Mouse (Mus musculus) forebrain, embryonic 10.5 days (tissue): ENCODE measurements at regions not wholly inside any gene's neighbourhood (a gene's known extent, or its start where the extent isn't known, plus 50 kb on each side); places are given as distances from the start of the nearest gene placed in this dataset.
A peak's percentile ranks its signal among the peaks of the same experiment; 100 is the strongest.

Source experiments
- DNase-seq: peaks from one replicate; pipeline ENCODE4 v3.0.0-alpha.2; 2017; ENCODE audit warnings: low spot score; ENCODE audit errors: extremely low spot score
- H3K27ac ChIP-seq: fragments of 300-500 bp; sonication (generic); 2 replicates; pipeline ENCODE4 v1.5.1; 2016; ENCODE audit warnings: mild to moderate bottlenecking
- H3K27me3 ChIP-seq: fragments of 300-500 bp; sonication (generic); 2 replicates; pipeline ENCODE4 v1.6.1; 2016; ENCODE audit warnings: mild to moderate bottlenecking; ENCODE audit not compliant: poor library complexity, severe bottlenecking
- H3K36me3 ChIP-seq: fragments of 300-500 bp; sonication (generic); replicated peaks from 2 replicates; pipeline ENCODE4 v1.6.1; 2016; ENCODE audit warnings: mild to moderate bottlenecking, moderate library complexity
- H3K4me1 ChIP-seq: fragments of 300-500 bp; sonication (generic); 2 replicates; pipeline ENCODE4 v1.6.1; 2016
- H3K4me3 ChIP-seq: fragments of 300-500 bp; sonication (generic); 2 replicates; pipeline ENCODE4 v1.5.1; 2016; ENCODE audit warnings: mild to moderate bottlenecking, moderate library complexity
- H3K9me3 ChIP-seq: fragments of 300-500 bp; sonication (generic); 2 replicates; pipeline ENCODE4 v1.6.1; 2016; ENCODE audit warnings: mild to moderate bottlenecking, moderate library complexity
- WGBS: fragments of 180-500 bp; shearing (Covaris S2); methylation state at CpG from one replicate; pipeline ENCODE4 v1.1.7; 2016; 5-methylcytosine and 5-hydroxymethylcytosine counted together

DNA sequence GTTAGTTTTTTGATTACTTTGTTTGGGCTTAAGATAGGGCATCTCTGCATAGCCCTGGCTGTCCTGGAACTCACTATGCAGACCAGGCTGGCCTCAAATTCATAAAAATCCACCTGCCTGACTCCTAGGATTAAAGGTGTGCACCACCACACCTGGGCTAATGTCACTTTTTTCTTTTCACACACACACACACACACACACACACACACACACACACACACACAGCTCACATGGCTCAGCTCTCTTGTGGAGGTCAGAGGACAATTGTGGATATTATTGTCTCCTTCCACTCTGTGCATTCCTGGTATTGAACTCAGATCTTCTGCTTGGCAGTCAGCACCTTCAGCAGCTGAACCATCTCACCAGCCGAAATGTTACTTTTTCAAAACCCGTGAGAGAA lies 110.5 kb upstream of the Egln3 start:
- 67% methylated on average over 2 of the region's 2 CpGs for WGBS
- H3K4me3 ChIP-seq: no peak overlapping the region
- H3K4me1 ChIP-seq: peaks cover 39% of the 10 kb centered on the region
- no peaks in the 10 kb centered on the region for H3K36me3 ChIP-seq
- H3K27ac ChIP-seq: no peak overlapping the region
- H3K27me3 ChIP-seq: peaks cover 72% of the 10 kb centered on the region
- no peak for DNase-seq
- no peaks in the 10 kb centered on the region for H3K9me3 ChIP-seq

DNA sequence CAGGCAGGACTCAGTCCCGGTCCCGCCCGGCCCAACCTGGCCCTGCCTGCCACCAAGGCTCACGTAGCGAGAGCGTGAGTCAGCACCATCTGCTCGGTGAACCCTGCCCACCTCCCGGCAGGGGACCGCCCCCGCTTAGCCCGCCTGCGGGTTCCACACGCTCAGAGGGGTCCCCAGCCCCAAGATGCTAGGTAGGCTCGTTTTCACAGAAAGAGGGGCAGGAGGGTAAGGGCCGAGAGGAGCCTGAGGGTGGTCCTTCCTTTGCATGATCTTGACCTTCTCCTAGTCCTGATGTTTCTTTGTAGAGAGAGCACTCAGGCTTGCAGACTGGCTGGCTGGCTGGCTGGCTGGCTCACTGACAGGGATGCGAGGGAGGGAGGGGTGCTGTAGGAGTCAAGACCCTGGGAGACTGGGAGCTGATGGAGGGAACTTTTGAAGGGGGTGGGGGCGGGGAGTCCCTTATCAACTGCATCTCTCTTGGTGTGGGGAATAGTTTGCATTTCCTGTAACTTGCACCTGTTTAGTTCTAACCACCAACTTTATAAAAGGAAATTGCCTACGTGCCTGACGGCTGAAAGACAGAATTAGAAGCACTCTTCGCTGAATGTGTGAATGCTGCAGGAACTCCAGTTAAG lies 109.7 kb upstream of the Egln3 start:
- Histone ChIP-seq H3K27me3 (peaks cover 72% of the 10 kb centered on the region), H3K27ac (peak overlapping the region; percentile 84), H3K9me3 (no peaks in the 10 kb centered on the region), H3K4me1 (peaks cover 39% of the 10 kb centered on the region), H3K4me3 (peak overlapping the region; percentile 55), H3K36me3 (no peaks in the 10 kb centered on the region)
- peak; percentile 68 for DNase-seq
- 0% methylated on average over 20 of the region's 20 CpGs for WGBS

DNA sequence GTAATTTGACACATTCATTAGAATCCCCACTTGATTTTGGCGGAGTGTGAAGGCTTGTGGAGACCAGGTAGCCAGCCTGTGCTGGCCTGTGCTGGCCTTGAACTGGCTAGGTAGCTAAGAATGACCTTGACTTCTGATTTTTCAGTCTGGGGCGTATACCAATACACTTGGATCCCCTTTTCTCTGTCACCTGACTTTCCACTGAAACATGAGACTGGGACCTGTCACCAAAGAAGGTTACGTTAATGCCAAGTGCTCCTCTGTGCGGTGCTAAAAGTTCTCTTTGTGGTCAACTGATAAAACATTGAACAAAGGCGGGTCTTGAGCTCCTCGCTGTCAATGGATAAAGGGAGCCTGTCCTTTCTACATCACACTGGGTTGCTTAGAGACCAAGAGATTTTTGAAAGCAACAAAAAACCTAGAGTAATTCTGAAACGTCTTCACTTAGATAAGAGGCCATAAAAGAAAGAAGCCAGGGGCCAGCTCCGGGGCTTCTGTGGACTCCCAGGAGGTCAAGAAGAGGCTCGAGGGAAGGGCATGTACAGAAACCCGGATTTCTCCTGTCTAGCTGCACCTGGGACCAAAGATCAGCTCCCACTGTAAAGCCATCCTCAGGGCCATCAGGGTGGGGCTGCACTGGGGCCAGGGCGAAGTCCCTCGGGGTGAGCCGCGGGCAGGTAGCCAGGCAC lies 109.0 kb upstream of the Egln3 start:
- peaks cover 72% of the 10 kb centered on the region for H3K27me3 ChIP-seq
- no peak for DNase-seq

DNA sequence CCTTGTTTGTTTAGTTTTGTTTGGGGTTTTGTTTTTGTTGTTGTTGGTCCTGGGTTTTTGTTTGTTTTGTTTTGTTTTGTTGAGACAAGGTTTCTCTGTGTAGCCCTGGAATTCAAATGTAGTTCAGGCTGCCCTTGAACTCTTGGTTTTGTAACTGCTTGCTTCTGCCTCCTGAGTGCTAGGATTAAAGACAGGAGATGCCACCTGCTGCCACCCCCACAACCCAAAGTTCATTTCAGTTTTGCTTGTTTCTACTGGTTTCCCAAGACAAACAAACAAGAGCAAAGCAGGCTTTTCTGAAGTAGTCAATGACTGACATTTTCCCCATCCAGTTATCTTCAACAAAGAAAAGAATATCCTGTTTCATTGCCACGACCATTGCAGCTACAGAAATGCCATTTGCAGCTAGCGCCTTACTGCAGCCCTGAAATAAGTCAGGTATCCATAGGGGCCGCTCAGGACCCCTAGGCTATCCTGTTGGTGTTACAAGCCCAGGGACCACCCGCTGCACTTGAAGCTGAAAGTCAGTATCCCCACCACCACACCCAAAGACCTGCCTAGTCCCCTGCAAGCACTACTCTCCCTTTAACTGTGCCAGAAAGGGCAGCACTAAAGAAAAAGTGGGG lies 108.3 kb upstream of the Egln3 start:
- Histone ChIP-seq H3K9me3 (no peaks in the 10 kb centered on the region), H3K4me3 (no peak overlapping the region), H3K4me1 (peaks cover 35% of the 10 kb centered on the region), H3K27ac (no peak overlapping the region), H3K27me3 (peaks cover 69% of the 10 kb centered on the region), H3K36me3 (no peaks in the 10 kb centered on the region)
- WGBS: 44% methylated on average over 4 of the region's 4 CpGs
- DNase-seq: no peak

More for the DNA sequence above, 109.0 kb upstream of the Egln3 start:
- Histone ChIP-seq H3K36me3 (no peaks in the 10 kb centered on the region), H3K4me1 (peaks cover 39% of the 10 kb centered on the region), H3K4me3 (peak overlapping the region; percentile 55), H3K9me3 (no peaks in the 10 kb centered on the region), H3K27ac (peak overlapping the region; percentile 84)
- WGBS: 11% methylated on average over 14 of the region's 14 CpGs

DNA sequence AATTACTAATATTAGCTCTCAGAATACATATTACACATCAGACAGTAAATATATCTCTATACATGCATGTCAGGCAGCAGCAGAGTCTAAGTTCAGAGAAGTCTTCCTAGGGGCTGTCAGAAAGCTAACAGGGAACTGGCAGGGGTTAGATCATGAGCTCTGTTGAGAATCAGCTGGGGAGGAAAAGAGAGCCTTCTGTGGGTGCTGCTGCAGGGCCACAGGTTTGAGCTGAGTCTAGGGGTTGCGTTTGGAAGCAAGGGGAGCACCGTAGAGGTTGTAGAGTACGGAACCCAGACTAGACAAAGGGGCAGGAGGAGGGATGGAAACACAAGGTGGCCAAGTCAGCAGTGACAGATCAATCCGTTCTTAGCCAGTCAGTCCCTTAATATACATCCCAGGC lies 106.2 kb upstream of the Egln3 start:
- Histone ChIP-seq H3K9me3 (no peaks in the 10 kb centered on the region), H3K4me3 (no peak overlapping the region), H3K4me1 (peaks cover 29% of the 10 kb centered on the region), H3K36me3 (no peaks in the 10 kb centered on the region), H3K27ac (no peak overlapping the region), H3K27me3 (peaks cover 48% of the 10 kb centered on the region)
- DNase-seq: no peak
- 78% methylated on average over 4 of the region's 4 CpGs for WGBS

DNA sequence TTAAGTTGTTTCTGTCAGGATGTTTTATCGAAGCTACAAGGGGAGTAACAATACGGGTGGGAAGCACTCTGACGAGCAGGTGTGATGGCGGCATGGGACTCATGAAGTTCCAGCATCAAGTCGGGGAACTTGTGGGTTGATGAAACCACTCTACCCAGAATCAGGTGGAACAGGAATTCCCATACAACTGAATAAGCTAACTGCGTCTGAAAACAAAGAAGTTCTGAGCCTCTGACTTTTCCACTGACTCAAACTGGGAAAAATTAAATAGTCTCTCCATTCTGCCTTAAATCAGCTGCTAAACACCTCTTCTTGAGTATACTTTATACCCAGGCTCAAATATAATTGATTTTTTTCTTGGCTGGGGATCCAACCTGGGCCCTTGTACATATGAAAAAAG lies 105.6 kb upstream of the Egln3 start:
- Histone ChIP-seq H3K4me3 (no peak overlapping the region), H3K36me3 (no peaks in the 10 kb centered on the region), H3K4me1 (peaks cover 27% of the 10 kb centered on the region), H3K27ac (no peak overlapping the region), H3K27me3 (peaks cover 41% of the 10 kb centered on the region), H3K9me3 (no peaks in the 10 kb centered on the region)
- no peak for DNase-seq
- WGBS: 93% methylated on average over 6 of the region's 6 CpGs

DNA sequence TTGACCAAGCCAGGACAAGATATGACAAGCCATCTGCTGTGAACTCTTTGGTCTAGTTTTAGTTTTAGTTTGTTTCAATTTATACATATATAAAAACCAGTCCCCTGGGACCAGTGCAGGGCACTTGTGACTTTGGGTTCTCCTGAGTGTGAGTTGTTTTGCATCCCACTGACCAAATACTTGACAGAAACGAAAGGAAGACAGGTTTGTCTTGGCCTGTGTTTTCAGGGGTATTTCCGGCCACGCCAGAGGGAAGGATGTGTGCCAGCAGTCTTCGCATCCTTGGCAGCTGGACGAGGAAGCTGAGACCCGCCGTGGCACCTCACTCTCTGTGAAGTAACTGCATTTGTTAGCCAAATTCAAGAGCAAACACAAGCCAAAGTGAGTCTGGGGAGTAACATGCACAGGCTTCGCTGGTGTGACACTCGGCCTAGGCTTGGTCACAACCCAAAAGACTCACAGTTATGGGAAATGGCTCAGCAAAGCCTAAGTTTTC lies 101.5 kb upstream of the Egln3 start:
- DNase-seq: no peak
- H3K4me1 ChIP-seq: no peaks in the 10 kb centered on the region
- WGBS: 89% methylated on average over 9 of the region's 9 CpGs
- no peaks in the 10 kb centered on the region for H3K9me3 ChIP-seq
- H3K27me3 ChIP-seq: peaks cover 5% of the 10 kb centered on the region; the same call in 1 of the 2 replicates
- no peak overlapping the region for H3K27ac ChIP-seq
- no peak overlapping the region for H3K4me3 ChIP-seq
- no peaks in the 10 kb centered on the region for H3K36me3 ChIP-seq

DNA sequence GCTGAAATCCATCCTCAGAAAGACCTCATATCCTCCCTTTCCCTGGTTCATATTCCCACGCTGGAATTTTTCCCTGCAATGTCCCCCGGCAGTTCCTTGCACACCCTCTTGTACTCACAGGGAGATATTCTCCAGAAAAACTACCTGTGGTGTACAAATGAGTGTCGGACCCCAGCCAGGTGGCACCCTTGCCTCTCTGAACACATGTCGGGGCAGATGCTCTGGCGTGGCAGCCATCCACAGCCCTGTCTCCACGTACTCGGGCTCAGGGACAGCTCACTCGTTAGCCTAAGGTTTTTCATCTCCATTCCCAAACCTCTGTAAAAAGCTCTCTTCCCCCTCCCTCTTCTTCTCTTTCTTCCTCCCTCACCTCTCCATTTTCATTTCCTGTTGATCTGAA lies 100.1 kb upstream of the Egln3 start:
- no peak overlapping the region for H3K27ac ChIP-seq
- 91% methylated on average over 8 of the region's 8 CpGs for WGBS
- H3K4me1 ChIP-seq: 0 out of 2 replicates have a peak, but pooled peaks cover 5% of the 10 kb centered on the region
- no peaks in the 10 kb centered on the region for H3K9me3 ChIP-seq
- H3K4me3 ChIP-seq: no peak overlapping the region
- H3K36me3 ChIP-seq: no peaks in the 10 kb centered on the region
- DNase-seq: peak; percentile 10
- no peaks in the 10 kb centered on the region for H3K27me3 ChIP-seq

DNA sequence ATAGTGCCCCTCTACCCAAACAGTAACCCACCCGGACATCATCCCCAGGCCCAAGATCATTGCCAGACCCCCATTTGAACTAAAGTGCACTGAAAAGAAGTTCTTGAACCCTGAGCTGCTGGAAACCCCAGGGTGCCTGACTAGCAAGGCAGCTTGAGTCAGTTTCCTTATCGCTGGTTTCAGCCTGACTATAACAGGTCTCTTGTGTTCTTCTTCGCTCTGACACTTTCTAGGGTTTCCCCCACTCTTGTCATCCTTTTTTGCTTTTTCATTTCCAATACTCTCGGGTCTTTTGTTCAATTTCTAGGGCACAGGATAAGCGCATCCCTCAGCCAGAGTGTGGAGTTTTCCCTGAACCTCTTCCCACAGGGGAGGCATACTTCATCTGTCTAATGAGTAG lies 95.8 kb upstream of the Egln3 start:
- Histone ChIP-seq H3K36me3 (no peaks in the 10 kb centered on the region), H3K27ac (no peak overlapping the region), H3K9me3 (no peaks in the 10 kb centered on the region), H3K4me3 (no peak overlapping the region), H3K4me1 (0 out of 2 replicates have a peak, but pooled peaks cover 5% of the 10 kb centered on the region), H3K27me3 (no peaks in the 10 kb centered on the region)
- WGBS: 69% methylated on average over 5 of the region's 5 CpGs
- peak; percentile 11 for DNase-seq

DNA sequence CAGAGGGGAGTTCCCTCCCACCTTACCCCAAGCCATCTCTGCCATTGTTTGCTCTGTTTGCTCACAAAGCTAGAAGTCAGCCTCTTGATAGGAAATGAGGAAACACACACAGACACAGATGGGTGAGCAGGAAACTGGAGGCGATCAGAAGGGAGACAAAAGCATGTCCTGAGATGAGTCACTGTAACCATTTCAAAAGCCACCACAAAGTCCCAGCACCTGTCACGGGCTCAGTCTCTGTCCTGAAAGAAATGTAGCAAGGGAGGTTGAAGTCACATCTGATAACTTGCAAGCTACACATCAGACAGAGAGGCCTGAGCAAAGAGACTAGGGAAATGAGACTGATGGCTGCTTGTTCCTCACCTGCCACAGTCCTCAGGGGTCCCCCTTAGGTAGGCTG lies 89.6 kb upstream of the Egln3 start:
- Histone ChIP-seq H3K36me3 (no peaks in the 10 kb centered on the region), H3K27ac (0 out of 2 replicates have a peak overlapping the region, but pooled peaks have one; percentile 11), H3K9me3 (no peaks in the 10 kb centered on the region), H3K4me3 (no peak overlapping the region), H3K27me3 (no peaks in the 10 kb centered on the region), H3K4me1 (peaks cover 11% of the 10 kb centered on the region)
- 77% methylated on average over 2 of the region's 2 CpGs for WGBS
- peak; percentile 8 for DNase-seq

DNA sequence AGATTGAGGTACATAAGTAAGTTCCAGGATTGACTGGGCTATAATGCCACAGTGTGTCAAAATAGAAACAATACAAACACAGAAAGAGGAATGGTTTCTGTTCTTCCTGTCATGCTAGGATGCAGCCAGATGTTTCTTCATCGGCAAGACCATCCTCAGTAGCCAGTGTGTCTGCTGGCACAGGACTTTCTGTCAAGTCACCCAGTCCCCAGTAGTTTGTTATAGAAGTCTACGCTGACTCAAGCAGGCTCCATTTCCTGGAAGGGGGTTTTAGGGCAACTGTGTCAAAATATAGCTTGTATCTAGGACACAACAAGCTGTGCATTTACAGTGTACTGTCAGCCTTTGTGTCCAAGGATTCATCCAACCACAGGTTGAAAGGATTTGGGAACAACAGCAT lies 86.7 kb upstream of the Egln3 start:
- no peaks in the 10 kb centered on the region for H3K36me3 ChIP-seq
- H3K4me1 ChIP-seq: peaks cover 30% of the 10 kb centered on the region
- WGBS: 91% methylated on average over 2 of the region's 2 CpGs
- H3K4me3 ChIP-seq: no peak overlapping the region
- peak; percentile 5 for DNase-seq
- H3K9me3 ChIP-seq: no peaks in the 10 kb centered on the region
- H3K27ac ChIP-seq: no peak overlapping the region
- no peaks in the 10 kb centered on the region for H3K27me3 ChIP-seq

DNA sequence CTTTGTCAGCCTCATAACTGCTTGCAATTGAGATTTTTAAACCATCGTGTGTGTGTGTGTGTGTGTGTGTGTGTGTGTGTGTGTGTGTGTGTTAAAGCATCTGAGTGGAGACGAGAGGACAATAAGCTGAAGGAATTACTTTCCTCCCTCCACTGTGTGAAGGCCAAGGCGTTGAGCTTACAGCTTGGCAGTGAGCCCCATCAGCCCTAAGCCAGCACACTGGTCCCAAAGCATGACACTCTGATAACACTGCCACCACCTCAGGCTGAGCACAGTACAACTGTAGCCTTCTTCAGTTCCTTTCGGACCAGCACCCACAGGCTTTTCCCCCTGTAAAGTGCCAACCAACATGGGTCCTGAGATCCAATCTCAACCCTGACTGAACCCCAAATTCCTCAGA lies 85.1 kb upstream of the Egln3 start:
- H3K27me3 ChIP-seq: no peaks in the 10 kb centered on the region
- peak overlapping the region; percentile 71 for H3K27ac ChIP-seq
- H3K9me3 ChIP-seq: no peaks in the 10 kb centered on the region
- H3K4me3 ChIP-seq: no peak overlapping the region
- 86% methylated on average over 4 of the region's 4 CpGs for WGBS
- H3K36me3 ChIP-seq: no peaks in the 10 kb centered on the region
- peaks cover 35% of the 10 kb centered on the region for H3K4me1 ChIP-seq
- peak; percentile 14 for DNase-seq

DNA sequence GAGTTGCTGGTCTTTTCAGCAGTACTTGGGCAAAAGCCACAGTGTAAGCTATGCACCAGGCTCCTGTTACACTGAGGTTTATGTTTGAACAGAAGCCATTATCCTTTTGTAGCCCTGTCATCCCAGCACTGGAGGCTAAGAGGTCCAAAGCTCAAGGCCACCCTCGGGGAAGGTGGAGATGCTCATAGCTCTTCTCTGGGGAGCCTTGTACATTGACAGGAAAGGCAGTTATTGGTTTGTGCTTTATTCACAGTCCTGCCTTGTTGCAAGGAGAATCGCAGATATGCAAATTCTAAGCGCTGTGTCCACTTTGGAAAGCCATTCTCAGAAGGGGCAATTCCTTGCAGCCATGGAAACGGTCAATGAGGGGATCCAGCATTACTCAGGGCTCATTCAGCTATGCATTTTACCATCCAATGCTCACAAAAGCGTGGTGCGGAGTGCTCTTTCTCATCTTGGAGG lies 84.4 kb upstream of the Egln3 start:
- Histone ChIP-seq H3K36me3 (no peaks in the 10 kb centered on the region), H3K4me3 (no peak overlapping the region), H3K9me3 (no peaks in the 10 kb centered on the region), H3K4me1 (peaks cover 41% of the 10 kb centered on the region), H3K27ac (peak overlapping the region; percentile 71), H3K27me3 (no peaks in the 10 kb centered on the region)
- DNase-seq: peak; percentile 38
- 68% methylated on average over 6 of the region's 6 CpGs for WGBS
